In the genomic region with DNA sequence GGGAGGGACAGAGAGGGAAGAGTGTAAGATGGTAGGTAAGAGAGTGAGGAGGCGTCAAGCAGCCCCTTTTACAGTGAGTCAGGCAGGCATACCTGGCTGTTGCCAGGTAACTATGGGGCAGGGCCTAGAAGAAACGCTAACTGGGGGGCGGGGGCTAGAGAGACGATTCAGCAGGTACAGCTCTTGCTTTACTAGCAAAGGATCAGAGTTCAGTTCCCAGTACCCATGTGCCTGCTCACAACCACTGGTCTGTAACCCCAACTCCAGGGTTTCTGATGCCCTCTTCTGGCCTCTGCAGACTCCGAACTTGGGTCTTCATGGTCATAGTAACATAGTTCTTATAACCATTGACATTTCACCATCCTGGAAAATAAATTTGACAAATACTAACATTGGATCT, we compare ENCODE assay signal across 25 mouse cellular contexts. TPM values are rescaled to one million over a fixed set of nuclear protein-coding genes. Genes with fewer than 3 reads are reported as not detected.
DNase-seq lines count a peak whose midpoint lies in the region; ATAC-seq lines count a peak whose summit lies in the region.
"Had no signal": no experiment of that assay in that cellular context is flagged by ENCODE, and none has a peak within 500 bp of the region (broad histone marks: within the 10 kb centered on the region; RNA-seq: fewer than 3 reads in every experiment).

No protein-coding gene starts in this region.

- 41% methylated on average over 5 of the region's 5 CpGs for WGBS in kidney, embryonic 15.5 days
- 47% methylated on average over 5 of the region's 5 CpGs for WGBS in kidney, embryonic 14.5 days
- WGBS in intestine, embryonic 15.5 days = 56% methylated on average over 5 of the region's 5 CpGs
- 47% methylated on average over 5 of the region's 5 CpGs for WGBS in midbrain, embryonic 13.5 days

- DNase-seq in ES-CJ7 (ENCODE audit: low read depth, low spot score) = peak; percentile 68
- peak; percentile 59 to 71 for DNase-seq in kidney, postnatal 36 days
- no peak for DNase-seq in thymus, adult 18-20 months
- DNase-seq: adrenal gland, postnatal 36 days; cerebellum, postnatal 10 days; gastrocnemius, postnatal 25 days; heart, postnatal 10 days; liver; lung, adult 18-20 months; lung, postnatal 14 days; right cerebral cortex, postnatal 25 days; spleen, adult 18-20 months had no signal

- H3K9me3 ChIP-seq in kidney, embryonic 15.5 days (replicated peaks) = no peaks in the 10 kb centered on the region
- no peaks in the 10 kb centered on the region for H3K9me3 ChIP-seq in kidney, embryonic 14.5 days (ENCODE audit: control insufficient read depth, low read length)
- no peaks in the 10 kb centered on the region for H3K9me3 ChIP-seq in intestine, embryonic 15.5 days
- H3K9me3 ChIP-seq in midbrain, embryonic 13.5 days = no peaks in the 10 kb centered on the region
- H3K9me3 ChIP-seq: embryonic facial prominence, embryonic 10.5 days; heart, embryonic 12.5 days; limb, embryonic 10.5 days; midbrain, embryonic 12.5 days had no signal

- no peaks in the 10 kb centered on the region for H3K27me3 ChIP-seq in kidney, embryonic 15.5 days
- H3K27me3 ChIP-seq in kidney, embryonic 14.5 days (ENCODE audit: control insufficient read depth, insufficient read depth, low read length) = no peaks in the 10 kb centered on the region
- no peaks in the 10 kb centered on the region for H3K27me3 ChIP-seq in intestine, embryonic 15.5 days (replicated peaks)
- peaks cover 29% of the 10 kb centered on the region for H3K27me3 ChIP-seq in midbrain, embryonic 13.5 days

- H3K36me3 ChIP-seq in kidney, embryonic 15.5 days = no peaks in the 10 kb centered on the region
- H3K36me3 ChIP-seq in kidney, embryonic 14.5 days (ENCODE audit: control insufficient read depth, insufficient read depth, low read length) = no peaks in the 10 kb centered on the region
- no peaks in the 10 kb centered on the region for H3K36me3 ChIP-seq in intestine, embryonic 15.5 days
- no peaks in the 10 kb centered on the region for H3K36me3 ChIP-seq in midbrain, embryonic 13.5 days
- H3K36me3 ChIP-seq: embryonic facial prominence, embryonic 10.5 days; heart, embryonic 12.5 days; limb, embryonic 10.5 days; midbrain, embryonic 12.5 days had no signal

- peak overlapping the region; percentile 39; the same call in 1 of the 2 replicates for H3K27ac ChIP-seq in kidney, embryonic 15.5 days
- H3K27ac ChIP-seq in kidney, embryonic 14.5 days (ENCODE audit: low read depth, low read length) = no peak overlapping the region
- no peak overlapping the region for H3K27ac ChIP-seq in intestine, embryonic 15.5 days
- no peak overlapping the region for H3K27ac ChIP-seq in midbrain, embryonic 13.5 days
- H3K27ac ChIP-seq: embryonic facial prominence, embryonic 10.5 days; limb, embryonic 10.5 days; midbrain, embryonic 12.5 days had no signal

- H3K9ac ChIP-seq in kidney, embryonic 15.5 days = no peak overlapping the region
- H3K9ac ChIP-seq in kidney, embryonic 14.5 days (ENCODE audit: low read depth, low read length) = no peak overlapping the region
- no peak overlapping the region for H3K9ac ChIP-seq in intestine, embryonic 15.5 days
- no peak overlapping the region for H3K9ac ChIP-seq in midbrain, embryonic 13.5 days (replicated peaks)
- H3K9ac ChIP-seq: heart, embryonic 12.5 days; midbrain, embryonic 12.5 days had no signal

- H3K4me2 ChIP-seq in kidney, embryonic 15.5 days = no peak overlapping the region
- no peak overlapping the region for H3K4me2 ChIP-seq in kidney, embryonic 14.5 days (replicated peaks; ENCODE audit: low read depth, low read length)
- no peak overlapping the region for H3K4me2 ChIP-seq in intestine, embryonic 15.5 days (replicated peaks)
- no peak overlapping the region for H3K4me2 ChIP-seq in midbrain, embryonic 13.5 days (replicated peaks)
- H3K4me2 ChIP-seq: midbrain, embryonic 12.5 days had no signal

- no peak overlapping the region for H3K4me3 ChIP-seq in kidney, embryonic 15.5 days (replicated peaks)
- H3K4me3 ChIP-seq in kidney, embryonic 14.5 days (ENCODE audit: low read length) = no peak overlapping the region
- H3K4me3 ChIP-seq in intestine, embryonic 15.5 days (replicated peaks) = no peak overlapping the region
- H3K4me3 ChIP-seq in midbrain, embryonic 13.5 days (replicated peaks) = no peak overlapping the region
- H3K4me3 ChIP-seq: embryonic facial prominence, embryonic 10.5 days; limb, embryonic 10.5 days; midbrain, embryonic 12.5 days had no signal

- ATAC-seq in kidney, embryonic 15.5 days (replicated peaks; ENCODE audit: low FRiP score) = 0 out of 2 replicates have a peak, but pooled peaks have one; percentile 14
- ATAC-seq in kidney, embryonic 14.5 days (ENCODE audit: low FRiP score, low TSS enrichment) = no peak
- ATAC-seq in intestine, embryonic 15.5 days = 0 out of 2 replicates have a peak, but pooled peaks have one; percentile 4
- no peak for ATAC-seq in midbrain, embryonic 13.5 days
- ATAC-seq: forebrain, embryonic 16.5 days had no signal

- peaks cover 32% of the 10 kb centered on the region for H3K4me1 ChIP-seq in kidney, embryonic 15.5 days
- H3K4me1 ChIP-seq in kidney, embryonic 14.5 days (ENCODE audit: control insufficient read depth, insufficient read depth, low read length) = peaks cover 23% of the 10 kb centered on the region
- H3K4me1 ChIP-seq in intestine, embryonic 15.5 days (replicated peaks) = peaks cover 15% of the 10 kb centered on the region
- H3K4me1 ChIP-seq in midbrain, embryonic 13.5 days (replicated peaks) = peaks cover 20% of the 10 kb centered on the region

RNA-seq across cellular contexts. Expression of gene Depdc7, which starts 1.3 kb away (rescaled TPM):
- 22.8 and 24.6 TPM in 2 replicates for polyA plus RNA-seq in kidney, embryonic 15.5 days (2015; fragmentation: Nextera tagmentation; extraction: Ambion mirVana)
- polyA plus RNA-seq in kidney, embryonic 14.5 days (2014; fragmentation: Nextera tagmentation; extraction: Ambion mirVana) = 18.5 and 20.7 TPM in 2 replicates
- 32.6 and 36.2 TPM in 2 replicates for polyA plus RNA-seq in intestine, embryonic 15.5 days (2015; fragmentation: Nextera tagmentation; extraction: Ambion mirVana)
- 1.7 and 1.9 TPM in 2 replicates for polyA plus RNA-seq in midbrain, embryonic 13.5 days (2015; fragmentation: Nextera tagmentation; extraction: Ambion mirVana)

RNA-seq across cellular contexts. Expression of gene Pin1rt1, which starts 27.8 kb away (rescaled TPM):
- not detected in 2 replicates for polyA plus RNA-seq in kidney, embryonic 15.5 days (2015; fragmentation: Nextera tagmentation; extraction: Ambion mirVana)
- polyA plus RNA-seq in kidney, embryonic 14.5 days (2014; fragmentation: Nextera tagmentation; extraction: Ambion mirVana) = not detected in 2 replicates
- polyA plus RNA-seq in intestine, embryonic 15.5 days (2015; fragmentation: Nextera tagmentation; extraction: Ambion mirVana) = 0.14 TPM in 1 of 2 replicates, not detected in the other
- polyA plus RNA-seq in midbrain, embryonic 13.5 days (2015; fragmentation: Nextera tagmentation; extraction: Ambion mirVana) = 0.17 TPM in 1 of 2 replicates, not detected in the other
- polyA plus RNA-seq: cortical plate, adult 2 months; heart, embryonic 12.5 days; hindbrain, embryonic 11.5 days; large intestine, adult 2 months; limb, embryonic 10.5 days; midbrain, embryonic 12.5 days; urinary bladder, adult 2 months had no signal

RNA-seq across cellular contexts. Expression of gene Tcp11l1, which starts 32.0 kb away (rescaled TPM):
- 40.6 and 43.3 TPM in 2 replicates for polyA plus RNA-seq in kidney, embryonic 15.5 days (2015; fragmentation: Nextera tagmentation; extraction: Ambion mirVana)
- polyA plus RNA-seq in kidney, embryonic 14.5 days (2014; fragmentation: Nextera tagmentation; extraction: Ambion mirVana) = 57.0 and 59.1 TPM in 2 replicates
- polyA plus RNA-seq in intestine, embryonic 15.5 days (2015; fragmentation: Nextera tagmentation; extraction: Ambion mirVana) = 31.2 and 34.5 TPM in 2 replicates
- 74.4 and 75.8 TPM in 2 replicates for polyA plus RNA-seq in midbrain, embryonic 13.5 days (2015; fragmentation: Nextera tagmentation; extraction: Ambion mirVana)

Comparison
In these comparisons a context has a peak if more than half of its experiments do, and no peak if none do; other contexts are left out.
1. ATAC-seq: peak in kidney, embryonic 15.5 days (single experiment) and intestine, embryonic 15.5 days (single experiment); none in kidney, embryonic 14.5 days (single experiment) and midbrain, embryonic 13.5 days (single experiment).
2. DNase-seq: peak in ES-CJ7 (single experiment) and kidney, postnatal 36 days (2 of 2); none in thymus, adult 18-20 months (0 of 2).